Mouse (Mus musculus): ENCODE data around the gene Itga9. TPM values are rescaled to one million over a fixed set of nuclear protein-coding genes. Genes with fewer than 3 reads are reported as not detected.

Itga9 gene
- polyA plus RNA-seq, 2 experiments, result 1.4 to 2.8 TPM

GRCm38 (mm10) chr9:118822186-118822555 is 215.7 kb downstream of the Itga9 start:
- no peaks in the 10 kb centered on the region for H3K9me3 ChIP-seq (ENCODE audit: control insufficient read depth, low read length)
- 26% methylated on average over 3 of the region's 3 CpGs for WGBS (ENCODE audit: insufficient replicate concordance)
- no peak overlapping the region for H3K9ac ChIP-seq (replicated peaks)
- no peak for DNase-seq (ENCODE audit: low read depth in 3 of 3, low spot score in 3 of 3)
- H3K36me3 ChIP-seq (replicated peaks; ENCODE audit: control insufficient read depth, insufficient read depth, low read depth), result no peaks in the 10 kb centered on the region
- ATAC-seq (ENCODE audit: insufficient read depth), result no peak
- H3K4me2 ChIP-seq (ENCODE audit: low read depth), result no peak overlapping the region
- no peak overlapping the region for H3K27ac ChIP-seq
- TF ChIP-seq CTCF (IDR thresholded peaks at IDR 0.05; ENCODE audit: low read depth) (no peak), EP300 (IDR thresholded peaks at IDR 0.05; ENCODE audit: low read depth) (no peak)
- no peak overlapping the region for H3K4me3 ChIP-seq (ENCODE audit: insufficient read depth in 1 of 2, low read depth in 2 of 2, low read length in 2 of 2)
- H3K27me3 ChIP-seq (ENCODE audit: control insufficient read depth, insufficient read depth, low read length), result no peaks in the 10 kb centered on the region
- H3K4me1 ChIP-seq (replicated peaks; ENCODE audit: control insufficient read depth in 2 of 2, insufficient read depth in 2 of 2, low read length in 1 of 2), result peaks cover 0 to 3% of the 10 kb centered on the region in 2 experiments; a peak in 2 of 4 replicates

GRCm38 (mm10) chr9:118822581-118822980 is 216.1 kb downstream of the Itga9 start:
- no peak for DNase-seq (ENCODE audit: low read depth in 3 of 3, low spot score in 3 of 3)
- 42% methylated on average over 2 of the region's 2 CpGs for WGBS (ENCODE audit: insufficient replicate concordance)

DNA sequence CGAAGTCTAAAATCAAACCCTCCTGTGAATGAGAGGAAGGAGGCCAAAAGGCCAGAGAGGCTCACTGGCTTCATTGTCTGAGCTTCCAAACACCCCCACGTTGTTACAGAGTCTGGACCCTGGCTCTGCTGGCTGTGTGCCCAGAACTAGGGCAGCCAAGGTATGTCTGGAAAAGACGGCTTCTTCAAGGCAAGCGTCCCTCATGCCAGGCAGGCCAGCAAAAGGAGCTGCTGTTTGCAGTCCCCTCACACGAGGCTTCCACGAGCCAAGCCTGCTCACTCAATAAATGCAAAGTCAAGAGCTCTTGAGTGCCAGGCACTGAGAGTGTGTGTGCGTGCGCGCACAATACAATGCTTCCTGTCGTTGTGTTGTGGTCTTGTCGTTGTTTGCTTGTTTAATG is 224.6 kb downstream of the Itga9 start:
- H3K36me3 ChIP-seq (replicated peaks; ENCODE audit: control insufficient read depth, insufficient read depth, low read depth), result no peaks in the 10 kb centered on the region
- no peak overlapping the region for H3K27ac ChIP-seq
- ATAC-seq (ENCODE audit: insufficient read depth), result no peak
- H3K4me1 ChIP-seq (replicated peaks; ENCODE audit: control insufficient read depth in 2 of 2, insufficient read depth in 2 of 2, low read length in 1 of 2), result no peaks in the 10 kb centered on the region; a peak in 1 of 4 replicates
- no peaks in the 10 kb centered on the region for H3K27me3 ChIP-seq (ENCODE audit: control insufficient read depth, insufficient read depth, low read length)
- TF ChIP-seq EP300 (IDR thresholded peaks at IDR 0.05; ENCODE audit: low read depth) (no peak), CTCF (IDR thresholded peaks at IDR 0.05; ENCODE audit: low read depth) (no peak)
- no peak overlapping the region for H3K9ac ChIP-seq (replicated peaks)
- 55% methylated on average over 11 of the region's 11 CpGs for WGBS (ENCODE audit: insufficient replicate concordance)
- H3K9me3 ChIP-seq (ENCODE audit: control insufficient read depth, low read length), result no peaks in the 10 kb centered on the region
- DNase-seq (ENCODE audit: low read depth in 3 of 3, low spot score in 3 of 3), result no peak
- H3K4me2 ChIP-seq (ENCODE audit: low read depth), result no peak overlapping the region
- no peak overlapping the region for H3K4me3 ChIP-seq (ENCODE audit: insufficient read depth in 1 of 2, low read depth in 2 of 2, low read length in 2 of 2)

More at GRCm38 (mm10) chr9:118822581-118822980, 216.1 kb downstream of the Itga9 start:
- Histone ChIP-seq H3K27me3 (ENCODE audit: control insufficient read depth, insufficient read depth, low read length) (no peaks in the 10 kb centered on the region), H3K27ac (no peak overlapping the region), H3K4me2 (ENCODE audit: low read depth) (no peak overlapping the region), H3K9ac (replicated peaks) (no peak overlapping the region), H3K4me1 (replicated peaks; ENCODE audit: control insufficient read depth in 2 of 2, insufficient read depth in 2 of 2, low read length in 1 of 2) (peaks cover 0 to 3% of the 10 kb centered on the region in 2 experiments; a peak in 2 of 4 replicates), H3K36me3 (replicated peaks; ENCODE audit: control insufficient read depth, insufficient read depth, low read depth) (no peaks in the 10 kb centered on the region), H3K4me3 (ENCODE audit: insufficient read depth in 1 of 2, low read depth in 2 of 2, low read length in 2 of 2) (no peak overlapping the region), H3K9me3 (ENCODE audit: control insufficient read depth, low read length) (no peaks in the 10 kb centered on the region)
- TF ChIP-seq EP300 (IDR thresholded peaks at IDR 0.05; ENCODE audit: low read depth) (no peak), CTCF (IDR thresholded peaks at IDR 0.05; ENCODE audit: low read depth) (no peak)
- no peak for ATAC-seq (ENCODE audit: insufficient read depth)

DNA sequence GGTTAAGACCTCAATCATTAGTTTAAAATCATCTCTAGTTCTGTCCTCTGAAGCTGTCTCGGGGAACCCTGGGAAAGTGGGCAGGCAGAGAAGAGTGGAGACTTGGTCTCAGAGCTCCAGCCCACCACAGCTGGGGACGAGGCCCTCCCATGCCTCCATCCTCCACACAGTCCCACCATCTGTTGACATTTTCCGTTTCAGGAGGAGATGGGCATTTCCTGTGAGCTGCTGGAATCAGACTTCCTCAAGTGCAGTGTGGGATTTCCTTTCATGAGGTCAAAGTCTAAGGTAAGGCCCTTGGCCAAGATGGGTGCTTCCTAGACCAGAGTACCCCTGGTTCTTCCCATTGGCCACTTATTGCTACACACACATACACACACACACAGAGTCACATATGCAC is 226.0 kb downstream of the Itga9 start:
- H3K27ac ChIP-seq, result no peak overlapping the region
- no peaks in the 10 kb centered on the region for H3K27me3 ChIP-seq (ENCODE audit: control insufficient read depth, insufficient read depth, low read length)
- H3K4me3 ChIP-seq (ENCODE audit: insufficient read depth in 1 of 2, low read depth in 2 of 2, low read length in 2 of 2), result no peak overlapping the region
- no peak for DNase-seq (ENCODE audit: low read depth in 3 of 3, low spot score in 3 of 3)
- TF ChIP-seq CTCF (IDR thresholded peaks at IDR 0.05; ENCODE audit: low read depth) (no peak), EP300 (IDR thresholded peaks at IDR 0.05; ENCODE audit: low read depth) (no peak)
- ATAC-seq (ENCODE audit: insufficient read depth), result no peak
- no peaks in the 10 kb centered on the region; a peak in 1 of 4 replicates for H3K4me1 ChIP-seq (replicated peaks; ENCODE audit: control insufficient read depth in 2 of 2, insufficient read depth in 2 of 2, low read length in 1 of 2)
- H3K9me3 ChIP-seq (ENCODE audit: control insufficient read depth, low read length), result no peaks in the 10 kb centered on the region
- H3K9ac ChIP-seq (replicated peaks), result no peak overlapping the region
- H3K36me3 ChIP-seq (replicated peaks; ENCODE audit: control insufficient read depth, insufficient read depth, low read depth), result no peaks in the 10 kb centered on the region
- H3K4me2 ChIP-seq (ENCODE audit: low read depth), result no peak overlapping the region
- 29% methylated on average over 3 of the region's 3 CpGs for WGBS (ENCODE audit: insufficient replicate concordance)

- no peaks in the 10 kb centered on the region for H3K9me3 ChIP-seq (ENCODE audit: control insufficient read depth, low read length)
- no peak overlapping the region for H3K27ac ChIP-seq
- no peak overlapping the region for H3K4me2 ChIP-seq (ENCODE audit: low read depth)
- H3K36me3 ChIP-seq (replicated peaks; ENCODE audit: control insufficient read depth, insufficient read depth, low read depth), result no peaks in the 10 kb centered on the region
- WGBS (ENCODE audit: insufficient replicate concordance), result 69% methylated on average over 8 of the region's 8 CpGs
- no peaks in the 10 kb centered on the region; a peak in 1 of 4 replicates for H3K4me1 ChIP-seq (replicated peaks; ENCODE audit: control insufficient read depth in 2 of 2, insufficient read depth in 2 of 2, low read length in 1 of 2)
- TF ChIP-seq CTCF (IDR thresholded peaks at IDR 0.05; ENCODE audit: low read depth), result no peak
- DNase-seq (ENCODE audit: low read depth in 3 of 3, low spot score in 3 of 3) (no peak), ATAC-seq (ENCODE audit: insufficient read depth) (no peak)
- no peak overlapping the region for H3K4me3 ChIP-seq (ENCODE audit: insufficient read depth in 1 of 2, low read depth in 2 of 2, low read length in 2 of 2)
- no peak overlapping the region for H3K9ac ChIP-seq (replicated peaks)
- no peaks in the 10 kb centered on the region for H3K27me3 ChIP-seq (ENCODE audit: control insufficient read depth, insufficient read depth, low read length)
Observed at GRCm38 (mm10) chr9:118833413-118833812, 226.9 kb downstream of the Itga9 start.

Measured in liver, embryonic 14.5 days (tissue).